Mouse (Mus musculus) ES-E14 (cell line): ENCODE measurements at regions not wholly inside any gene's neighbourhood (a gene's known extent, or its start where the extent isn't known, plus 50 kb on each side); places are given as distances from the start of the nearest gene placed in this dataset.

Experiments used
- DNase-seq: peaks from one replicate; pipeline ENCODE4 v3.0.0-alpha.2; 2013; ENCODE audit warnings: low read depth, low spot score
- H3K27ac ChIP-seq: 2 replicates; pipeline ENCODE4 v1.5.1; 2012; ENCODE audit warnings: low read depth, mild to moderate bottlenecking, low read length, moderate library complexity, mixed read lengths; ENCODE audit not compliant: poor library complexity, insufficient read depth, severe bottlenecking
- H3K36me3 ChIP-seq: 2 replicates; pipeline ENCODE4 v1.6.1; 2012; ENCODE audit warnings: mild to moderate bottlenecking, low read length, moderate library complexity, mixed read lengths; ENCODE audit not compliant: control insufficient read depth, poor library complexity, insufficient read depth, severe bottlenecking
- H3K4me1 ChIP-seq, 2 experiments: fragments of 150-350 bp in 1 of 2; sonication (generic) in 1 of 2; 2 replicates each; pipeline ENCODE4 v1.6.1; 2012; ENCODE audit warnings: low read length in 2 of 2, mild to moderate bottlenecking in 1 of 2, mixed read lengths in 1 of 2; ENCODE audit not compliant: control insufficient read depth in 2 of 2, insufficient read depth in 2 of 2, poor library complexity in 1 of 2
- H3K4me3 ChIP-seq, 2 experiments: fragments of 150-350 bp in 1 of 2; sonication (generic) in 1 of 2; 2 replicates each; pipeline ENCODE4 v1.5.1; 2012; ENCODE audit warnings: low read length in 2 of 2, low read depth in 1 of 2, mild to moderate bottlenecking in 1 of 2, mixed read lengths in 1 of 2; ENCODE audit not compliant: insufficient read depth in 1 of 2, poor library complexity in 1 of 2, severe bottlenecking in 1 of 2
- H3K9ac ChIP-seq: 2 replicates; pipeline ENCODE4 v1.6.1; 2012; ENCODE audit warnings: low read depth, mild to moderate bottlenecking, low read length, mixed read lengths; ENCODE audit not compliant: poor library complexity, insufficient read depth, severe bottlenecking
- H3K9me3 ChIP-seq: fragments of 150-350 bp; sonication (generic); 2 replicates; pipeline ENCODE4 v1.6.1; 2012; ENCODE audit warnings: low read depth, mild to moderate bottlenecking, low read length; ENCODE audit not compliant: control insufficient read depth, insufficient read depth
- CHD2 ChIP-seq: IDR thresholded peaks from 2 replicates; pipeline ENCODE4 v1.6.1; 2014; ENCODE audit warnings: mild to moderate bottlenecking, low read depth, low read length, inconsistent platforms
- HCFC1 ChIP-seq: IDR thresholded peaks from 2 replicates; pipeline ENCODE4 v1.6.1; 2012; ENCODE audit warnings: low read length, inconsistent platforms, borderline replicate concordance; ENCODE audit not compliant: insufficient read depth
- MAFK ChIP-seq: IDR thresholded peaks from 2 replicates; pipeline ENCODE4 v1.6.1; 2014; ENCODE audit warnings: mild to moderate bottlenecking, low read depth, low read length, inconsistent platforms; ENCODE audit not compliant: insufficient read depth
- ZC3H11A ChIP-seq: IDR thresholded peaks from 2 replicates; pipeline ENCODE4 v1.6.1; 2012; ENCODE audit warnings: low read depth, mild to moderate bottlenecking, inconsistent platforms, low read length, borderline replicate concordance
- ZNF384 ChIP-seq: IDR thresholded peaks from 2 replicates; pipeline ENCODE4 v1.6.1; 2012; ENCODE audit warnings: low read depth, low read length, inconsistent platforms
- in situ Hi-C, 2 experiments: fragments of 600-800 bp; cut with MboI; formaldehyde crosslinking; loops; one replicate each; pipeline ENCODE4 v1.15.1; 2025; ENCODE audit warnings: low sequenced_read_pairs in 2 of 2, inconsistent platforms in 1 of 2; ENCODE audit not compliant: unreplicated experiment in 2 of 2

GRCm38 (mm10) chr7:71991206-71991605 is 315.2 kb downstream of the Mctp2 start:
- no peak for DNase-seq
- Histone ChIP-seq H3K9me3 (no peaks in the 10 kb centered on the region; the same call in 1 of the 2 replicates), H3K27ac (peak overlapping the region; percentile 79; the same call in 1 of the 2 replicates), H3K36me3 (no peaks in the 10 kb centered on the region), H3K4me1 (peaks cover 4 to 5% of the 10 kb centered on the region in 2 experiments; a peak in 2 of 4 replicates), H3K9ac (no peak overlapping the region), H3K4me3 (no peak overlapping the region)
- no peak for TF ChIP-seq CHD2
- no peak for TF ChIP-seq ZC3H11A
- TF ChIP-seq HCFC1 = no peak
- TF ChIP-seq MAFK = no peak
- no peak for TF ChIP-seq ZNF384
- in situ Hi-C loops = no loop called here

DNA sequence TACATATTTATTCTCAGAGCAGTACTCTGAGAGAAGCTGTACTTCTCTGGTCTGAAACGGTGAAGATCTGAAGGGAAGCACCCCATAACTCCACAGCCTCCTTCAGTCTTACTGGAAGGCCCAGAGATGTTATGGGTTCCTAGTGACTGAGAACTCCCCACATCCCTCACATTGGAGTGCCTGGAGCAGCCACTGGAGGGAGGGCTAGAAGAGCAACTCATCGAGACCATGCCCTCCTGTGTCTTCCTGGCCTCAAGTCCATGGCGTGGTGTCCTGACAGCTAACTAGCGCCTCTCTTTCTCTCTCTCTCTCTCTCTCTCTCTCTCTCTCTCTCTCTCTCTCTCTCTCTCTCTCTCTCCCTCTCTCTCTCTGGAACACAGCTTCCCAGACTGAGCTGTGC is 340.4 kb downstream of the Mctp2 start:
- in situ Hi-C loops = no loop called here
- no peak overlapping the region for H3K9ac ChIP-seq
- DNase-seq = no peak

DNA sequence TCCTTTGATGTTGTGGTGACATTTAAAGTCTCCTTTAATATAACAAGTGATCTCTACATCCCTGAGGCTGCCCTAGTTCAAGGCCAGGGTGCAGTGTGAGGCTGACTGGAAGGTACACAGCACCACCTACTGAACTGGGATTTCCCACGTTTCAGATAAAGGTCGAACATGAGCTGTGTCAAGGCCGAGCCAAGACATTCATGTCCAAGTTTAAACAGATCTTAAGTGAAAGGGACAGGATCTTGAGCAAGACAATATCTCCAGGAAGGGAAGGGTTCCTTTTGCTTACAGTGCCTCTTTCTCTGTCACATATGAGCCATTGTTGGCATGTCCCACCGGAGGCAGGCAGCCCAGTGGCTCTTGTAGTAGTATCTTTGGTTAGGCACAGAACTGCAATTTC is 343.0 kb downstream of the Mctp2 start:
- no peak overlapping the region for H3K9ac ChIP-seq
- no peaks in the 10 kb centered on the region for H3K9me3 ChIP-seq
- H3K27ac ChIP-seq = no peak overlapping the region
- in situ Hi-C loops = no loop called here
- no peak overlapping the region for H3K4me3 ChIP-seq
- peaks cover 0 to 3% of the 10 kb centered on the region in 2 experiments; a peak in 3 of 4 replicates for H3K4me1 ChIP-seq
- no peak for DNase-seq
- H3K36me3 ChIP-seq = no peaks in the 10 kb centered on the region
- TF ChIP-seq HCFC1 (no peak), CHD2 (no peak), ZNF384 (no peak)

More for the DNA sequence above, 340.4 kb downstream of the Mctp2 start:
- Histone ChIP-seq H3K4me3 (no peak overlapping the region), H3K9me3 (no peaks in the 10 kb centered on the region), H3K27ac (no peak overlapping the region), H3K36me3 (no peaks in the 10 kb centered on the region), H3K4me1 (peaks cover 0 to under 1% of the 10 kb centered on the region in 2 experiments; a peak in 1 of 4 replicates)
- TF ChIP-seq CHD2 (no peak), ZC3H11A (no peak), MAFK (no peak), ZNF384 (no peak), HCFC1 (no peak)

GRCm38 (mm10) chr7:71962851-71963250 is 343.6 kb downstream of the Mctp2 start:
- Histone ChIP-seq H3K36me3 (no peaks in the 10 kb centered on the region), H3K4me1 (peaks cover 0 to 3% of the 10 kb centered on the region in 2 experiments; a peak in 3 of 4 replicates), H3K9ac (no peak overlapping the region), H3K27ac (no peak overlapping the region), H3K9me3 (no peaks in the 10 kb centered on the region), H3K4me3 (no peak overlapping the region)
- DNase-seq = no peak
- in situ Hi-C loops = no loop called here
- TF ChIP-seq HCFC1 (no peak), CHD2 (no peak), ZC3H11A (no peak), MAFK (no peak), ZNF384 (no peak)
